Mouse (Mus musculus) intestine, postnatal 0 days (tissue): ENCODE data around the gene Phf13. TPM values are rescaled to one million over a fixed set of nuclear protein-coding genes. Genes with fewer than 3 reads are reported as not detected.

Experiments used
- ATAC-seq: fragments of 200-750 bp; cut with Nextera tagmentation; 2 replicates; pipeline ENCODE4 v1.8.0; 2017; ENCODE audit warnings: mild to moderate bottlenecking, moderate TSS enrichment, moderate library complexity
- H3K27ac ChIP-seq: fragments of 300-500 bp; sonication (generic); 2 replicates; pipeline ENCODE4 v1.5.1; 2014; ENCODE audit warnings: mild to moderate bottlenecking, low read depth, low read length, moderate library complexity
- H3K27me3 ChIP-seq: fragments of 300-500 bp; sonication (generic); replicated peaks from 2 replicates; pipeline ENCODE4 v1.6.1; 2014; ENCODE audit warnings: low read length, mixed read lengths; ENCODE audit not compliant: control insufficient read depth, insufficient read depth
- H3K36me3 ChIP-seq: fragments of 300-500 bp; sonication (generic); 2 replicates; pipeline ENCODE4 v1.6.1; 2014; ENCODE audit warnings: mild to moderate bottlenecking, moderate library complexity; ENCODE audit not compliant: control insufficient read depth, insufficient read depth
- H3K4me1 ChIP-seq: fragments of 300-500 bp; sonication (generic); replicated peaks from 2 replicates; pipeline ENCODE4 v1.6.1; 2014; ENCODE audit warnings: antibody characterized with exemption, low read length, mixed read lengths; ENCODE audit not compliant: control insufficient read depth, insufficient read depth
- H3K4me2 ChIP-seq: fragments of 300-500 bp; sonication (generic); replicated peaks from 2 replicates; pipeline ENCODE4 v1.6.1; 2014; ENCODE audit warnings: low read depth, mild to moderate bottlenecking, moderate library complexity
- H3K4me3 ChIP-seq: fragments of 300-500 bp; sonication (generic); 2 replicates; pipeline ENCODE4 v1.5.1; 2014; ENCODE audit warnings: low read depth, low read length
- H3K9ac ChIP-seq: fragments of 300-500 bp; sonication (generic); 2 replicates; pipeline ENCODE4 v1.6.1; 2014; ENCODE audit warnings: mild to moderate bottlenecking, low read depth, low read length
- H3K9me3 ChIP-seq: fragments of 300-500 bp; sonication (generic); 2 replicates; pipeline ENCODE4 v1.6.1; 2016; ENCODE audit warnings: mixed run types; ENCODE audit not compliant: control insufficient read depth
- CTCF ChIP-seq: sonication (generic); IDR thresholded peaks from 2 replicates; pipeline ENCODE4 v1.5.1; 2016; ENCODE audit warnings: low read depth, mild to moderate bottlenecking, control low read depth, antibody characterized with exemption, moderate library complexity
- WGBS: fragments of 180-500 bp; shearing (Covaris S2); extraction: QIAGEN DNeasy Blood & Tissue Kit; methylation state at CpG from one replicate; pipeline ENCODE4 v1.1.7; 2014; 5-methylcytosine and 5-hydroxymethylcytosine counted together
- polyA plus RNA-seq: library from polyadenylated mRNA; unstranded; fragments of >200 nt; fragmentation: Nextera tagmentation; extraction: Ambion mirVana; gene quantifications from 2 replicates; pipeline ENCODE4 v1.2.1, GENCODE M21; 2015

The Phf13 gene
- polyA plus RNA-seq, 1 experiment from 2014 or later: 10.6 TPM

- H3K27me3 ChIP-seq: no peaks in the 10 kb centered on the region
- H3K36me3 ChIP-seq: peaks cover 31% of the 10 kb centered on the region
- no peak overlapping the region for H3K4me3 ChIP-seq
- H3K4me2 ChIP-seq: no peak overlapping the region
- H3K27ac ChIP-seq: no peak overlapping the region
- ATAC-seq: no peak
- no peak overlapping the region for H3K9ac ChIP-seq
- 83% methylated on average over 14 of the region's 14 CpGs for WGBS
- H3K4me1 ChIP-seq: no peaks in the 10 kb centered on the region
- TF ChIP-seq CTCF: no peak
- no peaks in the 10 kb centered on the region for H3K9me3 ChIP-seq
Measured at GRCm38 (mm10) chr4:151948497-151949471, 47.3 kb downstream of the Phf13 start.

- WGBS: 73% methylated on average over 11 of the region's 11 CpGs
- Histone ChIP-seq H3K9ac (no peak overlapping the region), H3K36me3 (peaks cover 5% of the 10 kb centered on the region), H3K4me2 (no peak overlapping the region), H3K4me1 (no peaks in the 10 kb centered on the region), H3K4me3 (no peak overlapping the region), H3K27ac (no peak overlapping the region), H3K9me3 (no peaks in the 10 kb centered on the region), H3K27me3 (no peaks in the 10 kb centered on the region)
- TF ChIP-seq CTCF: no peak
- no peak for ATAC-seq
Measured at GRCm38 (mm10) chr4:151946211-151946610, 49.8 kb downstream of the Phf13 start.

Other genes starting within 250 kb of the Phf13 start
- gene Camta1, start 134.4 kb downstream of the Phf13 start, polyA plus RNA-seq: 54.1 and 58.8 TPM in 2 replicates
- gene Dnajc11, start 62.6 kb downstream of the Phf13 start, polyA plus RNA-seq: 25.7 and 29.7 TPM in 2 replicates
- gene Thap3, start 7.3 kb downstream of the Phf13 start, polyA plus RNA-seq: 15.4 and 16.6 TPM in 2 replicates
- 5.3 and 5.8 TPM in 2 replicates for gene Klhl21, start 12.5 kb upstream of the Phf13 start, polyA plus RNA-seq
- gene Zbtb48, start 31.4 kb upstream of the Phf13 start, polyA plus RNA-seq: 6.7 and 7.6 TPM in 2 replicates
- 0.08 TPM in 1 of 2 replicates, not detected in the other for gene Tas1r1, start 42.3 kb upstream of the Phf13 start, polyA plus RNA-seq
- gene Nol9, start 43.1 kb upstream of the Phf13 start, polyA plus RNA-seq: 9.7 and 10.7 TPM in 2 replicates
- 14.0 and 19.6 TPM in 2 replicates for gene Plekhg5, start 76.2 kb upstream of the Phf13 start, polyA plus RNA-seq
- gene Tnfrsf25, start 119.7 kb upstream of the Phf13 start, polyA plus RNA-seq: 0.82 and 1.2 TPM in 2 replicates
- 260 and 264 TPM in 2 replicates for gene Espn, start 156.1 kb upstream of the Phf13 start, polyA plus RNA-seq
- 8.6 and 11.2 TPM in 2 replicates for gene Hes2, start 162.6 kb upstream of the Phf13 start, polyA plus RNA-seq
- 24.1 and 28.7 TPM in 2 replicates for gene Acot7, start 181.9 kb upstream of the Phf13 start, polyA plus RNA-seq